Mouse (Mus musculus) liver, embryonic 14.5 days (tissue): ENCODE data around the gene Zswim7. TPM values are rescaled to one million over a fixed set of nuclear protein-coding genes. Genes with fewer than 3 reads are reported as not detected.

Experiments
- ATAC-seq: fragments of 200-750 bp; cut with Nextera tagmentation; 2 replicates; pipeline ENCODE4 v1.8.0; 2017; ENCODE audit warnings: moderate number of reproducible peaks, mild to moderate bottlenecking, moderate library complexity; ENCODE audit not compliant: insufficient read depth
- DNase-seq, 3 experiments: peaks; one replicate each; pipeline ENCODE4 v3.0.0-alpha.2; 2012 to 2013; ENCODE audit warnings: low read depth in 3 of 3, low spot score in 3 of 3
- H3K27ac ChIP-seq: fragments of 300-500 bp; sonication (generic); 2 replicates; pipeline ENCODE4 v1.5.1; 2014; ENCODE audit warnings: moderate library complexity, mild to moderate bottlenecking, control low read depth, inconsistent platforms
- H3K27me3 ChIP-seq: fragments of 300-500 bp; sonication (generic); 2 replicates; pipeline ENCODE4 v1.6.1; 2014; ENCODE audit warnings: mild to moderate bottlenecking, low read length, moderate library complexity; ENCODE audit not compliant: control insufficient read depth, insufficient read depth
- H3K36me3 ChIP-seq: fragments of 300-500 bp; sonication (generic); replicated peaks from 2 replicates; pipeline ENCODE4 v1.6.1; 2014; ENCODE audit warnings: low read depth; ENCODE audit not compliant: control insufficient read depth, insufficient read depth
- H3K4me1 ChIP-seq, 2 experiments: fragments of 200-500 bp in 1 of 2; fragments of 300-500 bp in 1 of 2; sonication (generic) in 1 of 2; replicated peaks; 2 replicates each; pipeline ENCODE4 v1.6.1; 2012 to 2014; ENCODE audit warnings: antibody characterized with exemption in 1 of 2, inconsistent platforms in 1 of 2, low read length in 1 of 2; ENCODE audit not compliant: control insufficient read depth in 2 of 2, insufficient read depth in 2 of 2
- H3K4me2 ChIP-seq: fragments of 300-500 bp; sonication (generic); 2 replicates; pipeline ENCODE4 v1.6.1; 2014; ENCODE audit warnings: low read depth, mild to moderate bottlenecking, control low read depth, moderate library complexity
- H3K4me3 ChIP-seq, 2 experiments: fragments of 200-500 bp in 1 of 2; fragments of 300-500 bp in 1 of 2; sonication (generic) in 1 of 2; 2 replicates each; pipeline ENCODE4 v1.5.1; 2012 to 2014; ENCODE audit warnings: low read depth in 2 of 2, low read length in 2 of 2, mild to moderate bottlenecking in 2 of 2, control low read depth in 1 of 2, inconsistent platforms in 1 of 2, moderate library complexity in 1 of 2; ENCODE audit not compliant: insufficient read depth in 1 of 2
- H3K9ac ChIP-seq: fragments of 300-500 bp; sonication (generic); replicated peaks from 2 replicates; pipeline ENCODE4 v1.6.1; 2014; ENCODE audit warnings: mild to moderate bottlenecking, control low read depth, moderate library complexity
- H3K9me3 ChIP-seq: fragments of 300-500 bp; sonication (generic); 2 replicates; pipeline ENCODE4 v1.6.1; 2016; ENCODE audit warnings: low read length, mixed read lengths; ENCODE audit not compliant: control insufficient read depth
- CTCF ChIP-seq: IDR thresholded peaks from 2 replicates; pipeline ENCODE4 v1.5.1; 2016; ENCODE audit warnings: antibody characterized with exemption, low read depth, control low read depth
- EP300 ChIP-seq: IDR thresholded peaks from 2 replicates; pipeline ENCODE4 v1.6.1; 2016; ENCODE audit warnings: antibody characterized with exemption, low read depth
- WGBS: fragments of 180-500 bp; shearing (Covaris S2); extraction: QIAGEN DNeasy Blood & Tissue Kit; methylation state at CpG from one replicate; pipeline ENCODE4 v1.1.7; 2014; ENCODE audit not compliant: insufficient replicate concordance; 5-methylcytosine and 5-hydroxymethylcytosine counted together
- polyA plus RNA-seq, 2 experiments: library from polyadenylated mRNA; depleted of rRNA in 1 of 2; stranded (reverse) in 1 of 2; unstranded in 1 of 2; fragments of >200 nt; fragmentation: Nextera tagmentation in 1 of 2; extraction: Ambion mirVana in 1 of 2; gene quantifications; 2 replicates each; pipeline versions ENCODE4 v1.2.1 to v1.2.3; 2012 to 2014

Zswim7 gene
- polyA plus RNA-seq, 2 experiments, result 7.9 to 11.4 TPM

DNA sequence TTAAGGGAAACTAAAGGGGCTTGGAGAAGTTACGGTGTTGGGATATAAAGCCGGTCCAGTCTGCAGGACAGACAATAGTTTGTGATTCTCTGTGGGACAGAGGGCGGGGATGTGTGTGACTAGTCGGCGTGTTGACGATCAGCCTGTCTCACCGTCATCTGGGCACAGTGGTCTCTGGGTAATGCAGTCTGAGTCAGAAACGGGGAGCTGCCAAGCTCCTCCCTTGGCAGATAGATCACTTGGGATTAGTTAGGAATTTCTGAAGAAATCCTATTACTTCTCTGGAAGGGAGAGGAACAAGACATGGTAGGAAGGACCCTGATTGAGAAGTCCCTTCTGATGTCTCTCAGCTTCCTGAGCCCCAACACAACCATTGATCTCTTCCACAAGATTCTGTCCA, 37.3 kb downstream of the Zswim7 start:
- no peak overlapping the region for H3K4me3 ChIP-seq
- TF ChIP-seq EP300, result no peak
- no peaks in the 10 kb centered on the region for H3K36me3 ChIP-seq
- H3K4me2 ChIP-seq, result no peak overlapping the region
- H3K9ac ChIP-seq, result no peak overlapping the region
- H3K4me1 ChIP-seq, result no peaks in the 10 kb centered on the region
- peaks cover 17% of the 10 kb centered on the region for H3K27me3 ChIP-seq
- ATAC-seq (no peak), DNase-seq (no peak)
- H3K27ac ChIP-seq, result no peak overlapping the region
- 79% methylated on average over 8 of the region's 8 CpGs for WGBS
- no peaks in the 10 kb centered on the region for H3K9me3 ChIP-seq

DNA sequence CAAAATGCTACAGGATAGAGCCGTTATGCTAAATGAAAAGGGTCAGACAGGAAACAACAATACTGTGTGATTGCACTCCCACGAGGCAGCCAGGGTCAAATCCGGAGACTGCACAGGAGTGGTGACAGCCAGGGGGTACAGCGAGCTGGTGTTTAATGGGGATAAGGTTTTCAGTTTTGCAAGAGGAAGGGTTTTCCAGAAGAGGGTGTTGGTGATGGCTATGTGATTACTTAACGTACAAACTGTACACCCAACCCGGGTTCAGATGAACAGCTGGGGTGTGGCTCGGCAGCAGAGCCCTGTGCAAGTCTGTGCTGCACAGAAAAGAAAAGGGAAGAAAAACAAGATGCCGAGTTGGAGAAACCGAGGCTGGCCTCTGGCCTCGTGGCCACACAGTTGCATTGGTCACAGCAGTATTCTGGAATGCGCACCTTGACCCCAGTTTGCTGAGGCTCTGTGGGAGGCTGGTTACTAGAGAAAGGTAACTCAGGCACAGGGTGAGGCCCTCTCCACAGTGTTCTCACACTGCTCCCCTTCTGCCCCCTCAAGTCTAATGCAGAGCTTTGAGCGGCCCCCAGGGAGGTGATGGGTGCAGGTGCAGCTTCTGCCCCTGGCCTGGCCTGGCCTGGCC, 40.4 kb downstream of the Zswim7 start:
- Histone ChIP-seq H3K9me3 (no peaks in the 10 kb centered on the region), H3K36me3 (no peaks in the 10 kb centered on the region), H3K4me2 (no peak overlapping the region), H3K9ac (no peak overlapping the region), H3K4me3 (no peak overlapping the region), H3K27ac (no peak overlapping the region), H3K27me3 (no peaks in the 10 kb centered on the region), H3K4me1 (no peaks in the 10 kb centered on the region)
- TF ChIP-seq EP300 (no peak), CTCF (0 out of 2 replicates have a peak, but pooled peaks have one; percentile 3)
- ATAC-seq (no peak), DNase-seq (no peak)
- 53% methylated on average over 12 of the region's 12 CpGs for WGBS

DNA sequence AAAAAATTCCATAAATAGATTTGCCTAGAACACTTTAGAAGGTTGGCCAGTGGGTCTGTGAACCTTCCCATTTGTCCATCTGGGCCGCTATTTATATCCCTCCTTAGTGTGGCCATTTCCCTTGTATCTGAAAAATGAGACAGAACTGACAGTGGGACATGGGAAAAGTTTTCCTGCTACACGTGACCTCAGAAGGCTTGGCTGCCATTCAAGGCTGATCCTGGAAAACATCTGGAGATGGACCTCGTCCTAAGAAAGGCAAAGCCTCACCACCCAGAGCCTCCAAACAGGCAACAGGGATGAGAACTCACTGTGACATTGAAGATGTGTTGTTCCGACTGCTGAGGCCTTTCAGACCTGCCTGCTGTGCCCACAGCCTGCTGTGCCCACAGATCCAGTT, 56.4 kb downstream of the Zswim7 start:
- H3K4me3 ChIP-seq, result no peak overlapping the region
- 76% methylated on average over 4 of the region's 4 CpGs for WGBS

DNA sequence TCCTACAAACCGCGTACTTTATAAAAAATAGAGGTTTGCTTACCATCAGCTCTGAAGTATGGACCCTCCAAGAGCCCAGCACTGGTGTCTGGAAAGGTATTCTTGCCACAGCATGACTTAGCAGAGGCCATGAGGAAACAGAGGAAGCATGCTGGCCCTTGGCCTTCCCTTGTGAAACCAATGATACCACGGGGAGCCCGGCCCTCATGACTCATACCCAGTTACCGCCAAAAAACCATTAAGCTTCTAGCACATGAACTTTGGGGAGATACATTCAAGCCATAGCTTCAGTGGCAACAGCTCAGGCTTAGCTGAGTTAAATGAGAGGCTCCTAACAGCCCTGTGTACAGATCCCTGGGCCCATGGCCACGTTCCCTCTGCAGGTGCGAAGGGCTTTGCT, 57.2 kb downstream of the Zswim7 start:
- Histone ChIP-seq H3K4me2 (no peak overlapping the region), H3K4me1 (0 out of 4 replicates have a peak, but pooled peaks cover 0 to 4% of the 10 kb centered on the region in 2 experiments), H3K9ac (no peak overlapping the region), H3K27me3 (no peaks in the 10 kb centered on the region), H3K36me3 (no peaks in the 10 kb centered on the region; the same call in 1 of the 2 replicates), H3K4me3 (no peak overlapping the region), H3K9me3 (no peaks in the 10 kb centered on the region), H3K27ac (no peak overlapping the region)
- DNase-seq, result peak in 2 of 3 experiments; percentile 12 to 39
- WGBS, result 65% methylated on average over 7 of the region's 7 CpGs
- TF ChIP-seq CTCF (no peak), EP300 (no peak)
- ATAC-seq, result no peak

More for the DNA sequence above, 56.4 kb downstream of the Zswim7 start:
- Histone ChIP-seq H3K4me1 (0 out of 4 replicates have a peak, but pooled peaks cover 0 to 4% of the 10 kb centered on the region in 2 experiments), H3K27me3 (no peaks in the 10 kb centered on the region), H3K27ac (no peak overlapping the region), H3K9ac (no peak overlapping the region), H3K9me3 (no peaks in the 10 kb centered on the region), H3K36me3 (no peaks in the 10 kb centered on the region), H3K4me2 (no peak overlapping the region)
- ATAC-seq (no peak), DNase-seq (no peak)
- TF ChIP-seq EP300, result no peak
- no peak for TF ChIP-seq CTCF

DNA sequence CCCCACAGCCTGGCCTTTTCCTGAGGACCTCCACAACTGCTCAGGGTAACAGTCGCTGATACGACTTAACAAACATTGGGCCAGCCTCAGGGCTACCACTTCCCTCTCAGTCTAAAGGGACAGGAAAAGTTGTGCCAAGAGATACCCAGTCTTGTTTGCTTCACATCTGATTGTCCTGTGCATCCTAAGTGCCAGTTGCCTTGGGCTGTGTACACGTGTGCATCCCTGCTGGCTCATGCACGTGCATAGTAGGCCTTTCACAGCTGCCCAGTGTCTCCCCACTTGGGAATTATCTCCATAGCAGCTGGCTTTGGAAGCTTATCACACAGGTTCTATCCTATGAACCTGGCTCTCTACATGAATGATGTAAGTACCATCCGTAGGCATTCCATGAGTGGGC, 57.8 kb downstream of the Zswim7 start:
- Histone ChIP-seq H3K9me3 (no peaks in the 10 kb centered on the region), H3K4me3 (no peak overlapping the region), H3K27me3 (no peaks in the 10 kb centered on the region), H3K4me2 (no peak overlapping the region), H3K27ac (no peak overlapping the region), H3K36me3 (no peaks in the 10 kb centered on the region; the same call in 1 of the 2 replicates), H3K4me1 (0 out of 4 replicates have a peak, but pooled peaks cover 0 to 4% of the 10 kb centered on the region in 2 experiments), H3K9ac (no peak overlapping the region)
- WGBS, result 45% methylated on average over 5 of the region's 5 CpGs
- TF ChIP-seq CTCF, result no peak
- no peak for DNase-seq
- ATAC-seq, result no peak
